Mouse (Mus musculus): ENCODE data around the gene Rbms1. TPM values are rescaled to one million over a fixed set of nuclear protein-coding genes. Genes with fewer than 3 reads are reported as not detected.

Gene Rbms1
- polyA plus RNA-seq (2017; shearing (Covaris generic)) = 189 TPM

DNA sequence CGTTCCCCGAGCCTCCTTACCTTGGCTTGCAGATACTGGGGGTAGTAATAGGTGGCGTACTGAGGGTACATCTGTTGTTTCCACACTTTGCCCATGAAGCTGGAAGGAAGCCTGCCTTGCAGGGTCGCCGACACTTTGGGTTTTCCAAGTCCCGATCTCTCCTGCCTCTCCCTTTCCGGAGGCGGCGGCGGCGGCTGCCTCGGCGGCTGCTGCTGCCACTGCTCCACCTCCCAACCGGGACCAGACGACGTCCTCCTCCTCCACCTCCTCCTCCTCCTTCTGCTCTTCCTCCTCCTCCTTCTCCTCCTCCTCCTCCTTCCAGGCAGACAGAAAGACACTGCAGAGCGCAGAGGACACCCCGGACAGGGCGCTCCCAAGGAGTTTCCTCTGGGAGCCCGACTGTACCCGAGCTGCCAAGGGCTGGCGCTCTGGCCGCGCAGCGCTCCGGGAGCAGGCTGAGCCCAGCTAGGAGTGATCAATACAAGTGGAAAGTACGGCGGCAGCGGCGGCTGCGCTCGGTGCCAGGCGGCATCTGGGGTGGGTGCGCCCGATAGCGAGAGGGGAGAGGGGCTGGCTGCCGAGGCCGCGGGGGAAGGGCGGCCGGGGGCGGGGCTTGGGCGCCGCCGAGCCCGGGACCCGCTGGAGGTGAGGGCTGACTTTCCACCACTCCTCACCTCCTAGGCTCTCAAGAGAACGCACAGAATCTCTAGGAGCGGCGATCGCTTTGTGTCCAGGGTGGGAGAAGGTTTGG, at the start of gene Rbms1:
Gene Rbms1 (minus strand): TSS at position 522 of the 751 bp plus-strand sequence.

DNA sequence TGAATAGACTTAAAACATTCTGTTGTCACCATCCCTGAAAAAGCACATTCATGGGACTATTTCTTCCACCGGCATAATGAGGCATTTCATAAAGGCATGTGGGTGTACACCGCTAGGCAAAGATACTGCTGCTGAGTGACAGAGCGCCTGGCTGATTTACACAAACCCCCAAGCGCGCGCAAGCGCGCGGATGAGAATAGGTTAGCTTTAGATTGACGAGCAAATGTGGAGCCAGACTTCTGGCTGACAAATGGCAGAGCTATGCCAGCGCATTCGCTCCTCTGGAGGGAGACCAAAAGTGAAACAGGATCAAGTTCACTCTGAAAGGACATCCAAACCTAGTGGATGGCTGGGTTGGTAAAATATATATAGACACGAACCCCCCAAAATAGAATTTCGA, 240.5 kb downstream of the Rbms1 start, which contains the start of gene Itgb6:
Gene Itgb6 (minus strand): TSS at position 130 of the 400 bp plus-strand sequence.

Other genes with a start within 250 kb of the Rbms1 start
- 0.44 TPM for gene Itgb6, start 240.5 kb downstream of the Rbms1 start, polyA plus RNA-seq (2017; shearing (Covaris generic))

Data from naive thymus-derived CD4-positive, alpha-beta T cell, adult 5 months (primary cell).